Mouse (Mus musculus) Muller cell, postnatal 12 days (primary cell): ENCODE results near the gene Arhgap44.

Source experiments
- DNase-seq: peaks from one replicate; pipeline ENCODE4 v3.0.0-alpha.2; 2015; ENCODE audit errors: inconsistent ontology term

Gene Arhgap44

GRCm38 (mm10) chr11:65162767-65163120 is at the start of gene Arhgap44:
Gene Arhgap44, minus strand, starts transcription at chr11:65162961.
- DNase-seq, result peak; percentile 65

- no peak for DNase-seq
These were observed 48.9 kb upstream of the Arhgap44 start for GRCm38 (mm10) chr11:65211701-65212100.

- DNase-seq, result peak; percentile 90
These were observed 46.7 kb upstream of the Arhgap44 start for GRCm38 (mm10) chr11:65209441-65209840.

GRCm38 (mm10) chr11:65205306-65205705 is 42.5 kb upstream of the Arhgap44 start:
- peak; percentile 73 for DNase-seq

GRCm38 (mm10) chr11:65204651-65205050 is 41.9 kb upstream of the Arhgap44 start:
- DNase-seq, result peak; percentile 64

GRCm38 (mm10) chr11:65203020-65203419 is 40.3 kb upstream of the Arhgap44 start:
- no peak for DNase-seq

- no peak for DNase-seq
These were observed 39.5 kb upstream of the Arhgap44 start for GRCm38 (mm10) chr11:65202236-65202635.

DNA sequence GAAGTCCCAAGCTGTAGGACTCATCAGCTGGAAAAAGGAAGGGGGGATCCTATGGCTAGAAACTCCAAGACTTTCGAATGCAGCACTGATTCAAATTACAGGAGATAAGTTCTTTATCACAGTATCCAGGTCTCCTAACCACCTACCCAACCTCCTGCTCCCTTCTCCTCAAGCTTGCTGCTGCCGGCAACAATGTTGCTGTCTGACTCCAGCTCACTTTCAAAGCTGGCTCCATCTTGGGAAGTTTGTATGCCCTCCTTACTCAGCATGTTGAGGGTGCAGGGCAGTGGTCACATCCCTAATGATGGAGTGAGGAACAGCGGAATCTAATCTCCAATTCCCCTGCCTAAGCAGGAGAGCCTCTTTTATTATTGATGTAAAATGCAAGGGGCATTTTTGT is 35.3 kb upstream of the Arhgap44 start:
- DNase-seq, result no peak

DNA sequence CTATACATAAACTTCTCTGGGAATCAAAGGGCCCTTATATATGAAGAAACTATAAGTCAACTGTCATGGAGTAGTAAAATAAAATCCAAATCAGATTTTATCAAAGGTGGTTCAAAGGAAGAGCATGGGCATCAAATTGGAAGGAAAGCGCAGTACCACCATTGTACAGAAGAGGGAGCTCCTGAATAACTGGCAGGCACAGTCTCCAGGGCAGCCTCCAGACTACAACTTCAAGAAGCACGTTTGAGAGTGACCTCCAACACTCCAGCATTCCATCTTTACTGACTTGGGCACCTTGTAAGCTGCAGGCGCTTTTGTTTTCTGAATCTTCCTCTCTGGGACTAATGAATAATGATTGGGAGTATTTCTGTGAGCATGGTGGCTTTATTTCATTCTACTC is 34.5 kb upstream of the Arhgap44 start:
- peak; percentile 25 for DNase-seq

GRCm38 (mm10) chr11:65186974-65187373 is 24.2 kb upstream of the Arhgap44 start:
- DNase-seq, result no peak

DNA sequence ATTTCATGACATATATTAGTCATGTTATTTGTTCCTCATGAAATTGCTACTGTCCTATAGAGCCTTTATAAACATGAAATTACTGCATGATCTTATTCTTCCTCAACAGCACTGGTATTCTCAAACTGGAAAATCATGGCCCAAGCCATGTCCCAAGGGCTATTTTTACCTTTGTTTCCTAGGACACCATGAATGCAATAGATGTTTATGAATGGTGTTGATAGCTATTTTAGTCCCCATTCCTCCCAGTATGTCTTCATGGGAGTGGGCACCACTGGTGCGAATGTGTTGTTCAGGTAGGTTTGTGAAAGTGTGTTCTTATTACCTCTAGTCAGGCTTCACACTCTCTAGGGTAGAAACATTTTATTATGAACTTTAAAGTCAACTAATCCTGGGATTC is 22.4 kb upstream of the Arhgap44 start:
- DNase-seq, result no peak

GRCm38 (mm10) chr11:65170121-65170750 is 7.5 kb upstream of the Arhgap44 start:
- DNase-seq, result no peak

DNA sequence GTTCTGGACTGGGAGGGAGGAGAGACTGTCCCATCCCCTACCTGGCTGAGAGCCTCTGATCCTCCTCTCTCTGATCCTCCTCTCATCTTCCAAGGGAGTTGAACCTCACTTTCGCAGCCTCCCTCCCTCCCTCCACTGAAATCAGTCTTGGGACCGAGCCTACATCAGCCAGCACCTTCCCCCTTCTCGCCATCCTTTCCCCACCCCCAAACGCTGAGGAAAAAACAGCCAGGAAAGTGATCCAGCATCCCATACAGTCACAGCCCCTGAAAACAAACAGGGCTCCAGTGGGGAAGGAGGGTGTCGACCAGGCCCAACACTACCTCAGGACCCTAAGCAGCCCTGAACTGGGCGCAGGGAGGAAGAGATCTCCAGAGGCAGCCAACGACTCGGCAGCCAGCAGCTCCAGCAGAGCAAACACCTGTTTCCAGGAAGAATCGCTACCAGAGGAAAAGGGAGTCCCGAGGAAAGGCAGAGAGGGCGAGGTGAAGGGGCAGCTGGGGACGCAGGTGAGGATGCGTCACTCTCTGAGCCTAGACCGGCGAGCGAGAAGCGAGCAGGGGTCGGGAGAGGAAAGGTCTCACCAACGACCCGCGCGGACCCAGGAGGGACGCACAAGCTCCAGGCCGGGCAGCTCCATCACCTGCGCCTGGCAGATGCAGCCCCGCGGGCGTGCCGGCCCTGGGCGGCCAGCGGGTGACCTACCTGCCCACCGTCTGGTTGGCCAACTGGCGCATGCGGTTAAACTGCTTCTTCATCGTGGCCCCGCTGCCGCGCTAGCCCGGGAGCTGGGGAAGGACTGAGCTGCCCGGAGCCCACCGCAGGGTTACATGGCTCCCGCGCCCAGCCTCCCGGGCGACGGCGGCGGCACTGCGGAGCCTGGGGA is 637 bp downstream of the Arhgap44 start:
- peak; percentile 3 for DNase-seq

DNA sequence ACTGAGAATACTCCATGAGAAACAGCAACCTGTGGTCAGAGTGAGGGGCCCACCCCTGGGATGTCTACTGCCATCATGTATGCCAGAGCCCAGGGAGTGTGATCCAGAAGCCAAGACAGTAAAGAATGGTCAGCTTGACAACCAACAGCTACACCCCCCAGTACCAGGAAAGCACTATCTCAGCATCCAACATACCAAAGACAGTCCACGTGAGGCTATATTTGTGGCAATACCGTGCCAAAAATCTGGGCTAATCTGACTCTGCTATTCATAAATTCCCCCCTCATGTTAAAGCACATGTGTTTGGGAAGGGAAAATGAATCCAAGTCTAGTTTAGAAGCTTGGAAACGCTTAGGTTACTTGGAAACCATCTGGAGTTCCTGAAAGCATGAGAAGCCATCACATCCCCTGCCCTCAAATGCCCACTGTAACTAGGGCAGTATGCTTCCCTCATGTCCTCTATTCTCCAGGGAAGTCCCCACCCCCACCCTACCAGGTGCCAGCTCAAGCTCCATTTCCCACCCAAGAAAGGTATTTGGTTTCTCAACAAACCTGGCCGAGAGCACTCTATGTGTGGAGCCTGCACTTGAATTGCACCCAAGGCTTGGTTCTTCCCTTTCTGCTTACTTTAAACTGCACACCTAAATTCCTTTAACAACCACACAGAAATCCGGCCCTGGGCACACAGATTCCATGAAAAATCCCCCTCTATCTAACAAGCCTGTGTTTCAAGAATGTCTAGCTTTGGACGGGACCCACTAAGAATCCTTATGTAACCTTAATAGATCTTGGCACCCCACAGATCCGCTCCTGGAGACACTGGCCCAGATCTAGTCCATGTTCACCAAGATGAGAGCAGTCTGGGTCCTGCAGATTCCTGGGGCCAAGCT is 1.5 kb downstream of the Arhgap44 start:
- peak; percentile 8 for DNase-seq

DNA sequence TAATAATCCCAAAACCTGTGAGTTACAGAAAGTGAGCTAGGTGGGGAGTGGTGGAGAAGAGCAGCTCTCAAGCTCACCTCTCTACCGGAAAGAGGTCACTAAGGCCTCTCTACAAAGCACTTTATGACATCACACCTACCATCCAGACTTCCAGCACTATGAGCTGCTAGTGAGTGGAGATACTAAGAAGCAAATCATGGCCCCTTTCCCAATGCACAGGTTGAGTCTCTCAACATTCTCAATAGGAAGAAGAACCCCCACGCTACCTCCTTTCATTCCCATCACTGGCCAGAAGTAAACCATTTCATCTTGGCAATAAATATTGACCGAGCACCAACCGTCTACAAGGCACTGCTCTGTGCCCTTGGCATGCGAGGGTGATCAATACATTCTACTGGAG is 3.0 kb downstream of the Arhgap44 start, which contains the start of gene 1700086D15Rik:
Gene 1700086D15Rik (minus strand): TSS at position 101 of the 400 bp plus-strand sequence.
- DNase-seq, result no peak

DNA sequence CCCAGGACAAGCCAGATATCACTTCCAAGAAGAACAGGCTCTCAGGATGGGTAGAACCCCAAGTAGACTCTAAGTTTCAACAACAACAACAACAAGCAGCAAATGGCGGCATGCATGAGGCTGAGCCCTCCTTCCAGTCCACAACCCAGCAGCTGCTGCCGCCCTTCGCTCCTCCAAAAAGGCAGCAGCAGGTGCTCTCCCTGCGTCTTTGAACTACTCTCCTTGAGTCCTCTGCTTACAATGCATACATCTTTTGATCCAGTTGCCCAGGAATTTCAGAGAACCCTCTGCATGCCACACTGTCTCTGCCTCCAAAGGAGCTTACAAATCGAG is 4.1 kb downstream of the Arhgap44 start:
- DNase-seq, result no peak

DNA sequence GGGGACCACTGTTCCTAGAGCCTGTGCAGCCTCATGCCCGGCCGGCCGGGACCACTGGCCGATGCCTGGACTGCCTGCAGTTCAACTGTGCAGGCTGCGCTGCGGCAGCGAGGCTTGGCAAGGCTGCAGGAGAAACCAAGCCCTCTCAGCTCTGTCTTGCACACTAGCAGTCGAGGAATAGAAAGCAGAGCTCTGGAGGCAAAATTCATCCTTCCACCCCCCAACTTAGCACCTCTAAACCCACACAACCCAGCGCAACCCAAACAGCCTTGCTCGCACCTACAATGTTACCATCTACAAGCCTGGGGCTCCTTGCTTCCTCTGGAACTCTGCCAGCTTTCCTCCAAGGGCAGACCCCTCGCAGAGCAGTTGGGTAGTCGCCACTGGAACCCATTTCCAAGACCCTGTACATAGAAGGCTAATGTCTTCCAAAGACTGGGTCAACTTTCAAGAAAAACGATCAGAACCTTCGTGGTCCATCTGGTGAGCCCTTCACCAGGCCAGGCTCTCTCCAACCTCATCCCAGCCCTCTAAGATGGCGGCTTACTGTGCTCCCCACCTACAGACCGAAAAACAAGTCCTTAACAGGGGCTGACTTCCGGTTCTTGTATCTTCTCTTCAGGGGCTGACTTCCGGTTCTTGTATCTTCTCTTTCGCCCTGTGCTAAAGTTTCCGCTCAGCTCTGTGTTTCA is 4.6 kb downstream of the Arhgap44 start:
- DNase-seq, result no peak

GRCm38 (mm10) chr11:65153006-65153405 is 9.8 kb downstream of the Arhgap44 start:
- peak; percentile 77 for DNase-seq

DNA sequence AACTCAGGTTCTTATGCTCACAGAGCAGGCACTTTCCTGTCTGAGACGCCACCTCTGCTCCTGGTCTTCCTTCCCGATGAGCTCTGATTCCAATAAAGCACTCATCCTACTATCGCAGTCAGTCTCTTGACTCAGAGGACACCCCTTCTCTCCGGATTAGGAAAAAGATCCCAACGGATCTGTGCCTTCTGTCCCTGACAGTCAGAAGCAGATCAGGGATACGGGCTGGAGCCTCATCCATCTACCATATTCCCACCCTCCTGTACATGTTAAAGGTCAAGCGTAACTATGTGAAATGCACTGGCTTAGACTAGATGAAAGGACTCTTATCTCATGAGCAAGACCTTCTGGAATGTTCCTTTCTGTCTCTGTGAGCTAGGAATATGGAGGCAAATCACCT is 14.3 kb downstream of the Arhgap44 start:
- DNase-seq, result no peak

DNA sequence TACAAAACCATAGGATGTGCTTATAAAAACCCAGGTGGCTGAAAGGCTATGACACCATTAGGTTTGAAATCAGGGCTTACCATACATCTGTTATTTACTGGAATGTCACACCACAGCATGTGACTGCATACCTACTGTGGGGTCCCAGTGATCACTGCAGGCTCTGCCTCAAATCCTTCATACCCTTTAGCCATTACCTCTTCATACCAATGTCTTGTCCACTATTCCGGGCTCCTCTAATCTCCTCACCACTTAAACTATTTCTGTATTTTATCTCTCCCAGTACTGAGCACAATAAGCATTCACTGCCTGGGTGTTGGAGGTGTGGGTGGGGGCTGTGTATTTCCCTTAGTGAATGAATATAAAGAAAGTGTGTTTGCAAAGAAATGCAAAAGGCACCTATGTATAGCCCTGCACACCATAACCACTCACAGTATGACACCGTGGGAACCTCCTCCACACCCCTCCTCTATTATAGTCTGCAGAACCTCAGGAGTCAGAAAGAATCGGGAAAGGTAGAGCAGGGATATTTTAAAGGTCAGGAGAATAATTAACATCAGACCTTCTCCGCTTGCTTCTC is 19.8 kb downstream of the Arhgap44 start:
- DNase-seq, result no peak

GRCm38 (mm10) chr11:65139030-65139429 is 23.7 kb downstream of the Arhgap44 start:
- DNase-seq, result no peak
